Mouse (Mus musculus): ENCODE measurements around the gene Sptb.

DNA sequence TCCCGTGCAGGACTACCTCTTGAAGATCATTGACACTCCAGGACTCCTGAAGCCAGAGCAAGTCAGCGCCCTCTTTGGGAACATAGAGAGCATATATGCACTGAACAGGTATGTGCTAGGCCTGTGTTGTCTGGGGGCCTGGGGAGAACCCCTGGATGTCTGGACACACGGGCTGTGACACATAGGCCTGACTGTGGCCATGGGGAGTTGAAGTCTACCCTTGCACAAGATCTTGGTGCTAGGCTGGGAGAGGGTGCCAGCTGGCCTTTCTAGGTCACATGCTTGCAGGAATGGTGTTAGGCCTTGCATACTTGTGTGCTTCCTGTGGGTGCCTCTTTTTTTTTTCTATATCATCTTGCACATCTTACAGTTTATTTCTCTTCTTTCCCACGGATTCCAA is 148.2 kb downstream of the Sptb start:
- TF ChIP-seq CTCF (IDR thresholded peaks at IDR 0.05; ENCODE audit: low read depth, low read length) (no peak), POLR2A (IDR thresholded peaks at IDR 0.05; ENCODE audit: extremely low read depth, insufficient read depth, low read length) (no peak)
